Mouse (Mus musculus) forebrain, postnatal 0 days (tissue): ENCODE data around the gene Card11. TPM values are rescaled to one million over a fixed set of nuclear protein-coding genes. Genes with fewer than 3 reads are reported as not detected.

ENCODE experiments used
- ATAC-seq: fragments of 200-750 bp; cut with Nextera tagmentation; 2 replicates; pipeline ENCODE4 v1.8.0; 2017; ENCODE audit warnings: mild to moderate bottlenecking, moderate library complexity
- DNase-seq: peaks from one replicate; pipeline ENCODE4 v3.0.0-alpha.2; 2015
- H3K27ac ChIP-seq: fragments of 300-500 bp; sonication (generic); 2 replicates; pipeline ENCODE4 v1.5.1; 2014; ENCODE audit warnings: low read depth, mild to moderate bottlenecking, antibody characterized with exemption, low read length, moderate library complexity, mixed read lengths
- H3K27me3 ChIP-seq: fragments of 300-500 bp; sonication (generic); 2 replicates; pipeline ENCODE4 v1.6.1; 2014; ENCODE audit warnings: mild to moderate bottlenecking, low read length, mixed read lengths; ENCODE audit not compliant: insufficient read depth
- H3K36me3 ChIP-seq: fragments of 300-500 bp; sonication (generic); 2 replicates; pipeline ENCODE4 v1.6.1; 2014; ENCODE audit warnings: mild to moderate bottlenecking, moderate library complexity; ENCODE audit not compliant: insufficient read depth
- H3K4me1 ChIP-seq: fragments of 300-500 bp; sonication (generic); 2 replicates; pipeline ENCODE4 v1.6.1; 2014; ENCODE audit warnings: antibody characterized with exemption; ENCODE audit not compliant: insufficient read depth
- H3K4me2 ChIP-seq: fragments of 300-500 bp; sonication (generic); 2 replicates; pipeline ENCODE4 v1.6.1; 2014; ENCODE audit warnings: low read depth, mild to moderate bottlenecking, moderate library complexity
- H3K4me3 ChIP-seq: fragments of 300-500 bp; sonication (generic); 2 replicates; pipeline ENCODE4 v1.5.1; 2014; ENCODE audit warnings: low read depth, low read length, mixed read lengths
- H3K9ac ChIP-seq: fragments of 300-500 bp; sonication (generic); 2 replicates; pipeline ENCODE4 v1.6.1; 2014; ENCODE audit warnings: mild to moderate bottlenecking
- H3K9me3 ChIP-seq: fragments of 300-500 bp; sonication (generic); 2 replicates; pipeline ENCODE4 v1.6.1; 2016; ENCODE audit warnings: low read length
- CTCF ChIP-seq: sonication (generic); IDR thresholded peaks from 2 replicates; pipeline ENCODE4 v1.5.1; 2016; ENCODE audit warnings: antibody characterized with exemption, control low read depth, low read depth
- WGBS: fragments of 180-500 bp; shearing (Covaris S2); extraction: QIAGEN DNeasy Blood & Tissue Kit; methylation state at CpG from one replicate; pipeline ENCODE4 v1.1.7; 2014; 5-methylcytosine and 5-hydroxymethylcytosine counted together
- polyA plus RNA-seq: library from polyadenylated mRNA; unstranded; fragments of >200 nt; fragmentation: Nextera tagmentation; extraction: Ambion mirVana; gene quantifications from 2 replicates; pipeline ENCODE4 v1.2.1, GENCODE M21; 2015
- total RNA-seq: library from RNA; depleted of rRNA; stranded (reverse); fragments of >200 nt; gene quantifications from 2 replicates; pipeline ENCODE4 v1.2.3, GENCODE M21; 2014

Gene Card11
- total and polyA plus RNA-seq, 2 experiments from 2014 or later = not detected

DNA sequence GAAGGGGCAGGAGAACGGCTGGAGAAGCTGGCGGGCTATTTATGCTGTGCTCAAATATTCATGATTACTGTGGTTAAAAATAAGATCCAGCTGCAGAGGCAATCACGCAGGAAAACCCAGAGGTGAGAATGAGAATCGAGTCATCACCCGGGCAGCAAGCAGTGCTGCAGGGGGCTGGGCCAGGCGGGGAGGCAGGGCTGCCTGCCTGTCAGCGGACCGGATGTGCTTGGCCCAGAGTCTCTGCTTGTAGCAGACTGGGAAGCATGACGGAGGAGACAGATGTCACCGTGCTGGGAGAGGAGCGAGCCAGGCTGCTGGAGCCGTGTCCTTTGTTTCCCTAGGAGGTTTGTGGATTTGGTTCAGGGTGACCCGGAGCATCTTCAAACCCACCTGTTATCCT, 115.4 kb downstream of the Card11 start:
- Histone ChIP-seq H3K9ac (no peak overlapping the region), H3K4me3 (no peak overlapping the region), H3K27me3 (no peaks in the 10 kb centered on the region), H3K4me2 (no peak overlapping the region), H3K27ac (no peak overlapping the region), H3K9me3 (no peaks in the 10 kb centered on the region), H3K4me1 (no peaks in the 10 kb centered on the region), H3K36me3 (no peaks in the 10 kb centered on the region)
- DNase-seq (peak; percentile 39), ATAC-seq (peak; percentile 62)
- no peak for TF ChIP-seq CTCF
- WGBS = 50% methylated on average over 13 of the region's 13 CpGs

DNA sequence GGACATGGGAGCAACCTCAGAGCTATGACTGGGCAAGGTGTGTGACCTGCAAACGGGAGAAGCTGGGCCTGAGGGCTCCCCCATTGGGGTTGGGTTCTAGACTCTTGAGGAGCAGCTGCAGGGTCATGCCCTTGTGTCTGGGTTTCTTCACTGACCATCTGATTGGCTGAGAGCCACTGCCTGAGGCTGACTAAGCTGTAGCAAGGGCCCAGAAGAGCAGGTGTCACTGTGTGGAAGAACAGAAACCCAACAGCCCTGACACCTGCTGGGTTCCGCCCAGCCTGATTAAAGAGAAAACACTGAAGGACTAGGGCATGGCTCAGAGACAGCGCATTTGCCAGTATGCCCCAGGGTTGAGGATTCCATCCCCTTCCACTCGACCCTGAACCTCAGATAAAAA, 118.0 kb downstream of the Card11 start:
- Histone ChIP-seq H3K4me1 (no peaks in the 10 kb centered on the region), H3K9me3 (no peaks in the 10 kb centered on the region), H3K4me2 (no peak overlapping the region), H3K4me3 (no peak overlapping the region), H3K9ac (no peak overlapping the region), H3K36me3 (no peaks in the 10 kb centered on the region), H3K27me3 (no peaks in the 10 kb centered on the region), H3K27ac (no peak overlapping the region)
- no peak for TF ChIP-seq CTCF
- ATAC-seq (no peak), DNase-seq (no peak)
- 82% methylated on average over 4 of the region's 4 CpGs for WGBS

DNA sequence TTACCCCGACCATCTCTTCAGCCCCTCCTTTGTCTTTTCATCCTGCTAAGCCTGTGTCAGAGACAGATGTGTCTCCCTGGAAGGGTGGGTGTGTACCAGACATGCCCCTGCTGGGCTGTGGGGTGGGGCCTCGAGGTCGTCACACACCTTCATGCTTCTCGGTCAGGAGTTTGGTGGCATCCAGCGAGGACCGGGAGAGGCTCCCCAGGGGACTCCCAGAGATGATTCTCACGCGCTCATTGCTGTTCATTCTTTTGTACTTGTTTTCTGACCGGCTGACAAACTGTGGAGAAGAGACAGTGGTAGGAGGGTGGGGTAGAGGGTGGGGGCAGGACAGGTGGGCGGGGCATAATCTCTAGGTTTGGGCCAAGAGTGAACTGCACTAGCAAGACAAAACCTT, 120.2 kb downstream of the Card11 start:
- H3K4me1 ChIP-seq = no peaks in the 10 kb centered on the region
- H3K9me3 ChIP-seq = no peaks in the 10 kb centered on the region
- ATAC-seq (no peak), DNase-seq (no peak)
- no peak overlapping the region for H3K4me3 ChIP-seq
- no peaks in the 10 kb centered on the region for H3K36me3 ChIP-seq
- no peak overlapping the region for H3K9ac ChIP-seq
- no peak for TF ChIP-seq CTCF
- WGBS = 57% methylated on average over 10 of the region's 10 CpGs
- H3K27ac ChIP-seq = no peak overlapping the region
- no peaks in the 10 kb centered on the region for H3K27me3 ChIP-seq
- H3K4me2 ChIP-seq = no peak overlapping the region

DNA sequence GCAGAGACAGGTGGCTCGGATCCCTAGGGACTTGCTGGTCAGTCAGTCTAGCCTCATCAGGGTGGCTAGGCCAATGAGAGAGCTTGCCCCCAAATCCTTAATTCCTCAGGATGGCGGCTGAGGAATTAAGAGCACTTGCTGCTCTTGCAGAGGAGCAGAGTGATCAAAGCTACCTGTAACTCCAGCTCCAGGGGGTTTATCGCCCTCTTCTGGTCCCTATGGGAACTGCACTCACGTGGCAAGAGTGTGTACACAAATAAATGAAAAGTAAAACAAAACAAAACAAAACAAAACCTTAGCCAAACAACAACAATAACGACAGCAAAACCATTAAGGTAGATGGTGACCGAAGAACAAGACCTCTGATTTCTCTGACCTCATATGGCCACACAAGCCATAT, 121.7 kb downstream of the Card11 start:
- no peak for ATAC-seq
- no peak overlapping the region for H3K4me2 ChIP-seq
- H3K9ac ChIP-seq = no peak overlapping the region

DNA sequence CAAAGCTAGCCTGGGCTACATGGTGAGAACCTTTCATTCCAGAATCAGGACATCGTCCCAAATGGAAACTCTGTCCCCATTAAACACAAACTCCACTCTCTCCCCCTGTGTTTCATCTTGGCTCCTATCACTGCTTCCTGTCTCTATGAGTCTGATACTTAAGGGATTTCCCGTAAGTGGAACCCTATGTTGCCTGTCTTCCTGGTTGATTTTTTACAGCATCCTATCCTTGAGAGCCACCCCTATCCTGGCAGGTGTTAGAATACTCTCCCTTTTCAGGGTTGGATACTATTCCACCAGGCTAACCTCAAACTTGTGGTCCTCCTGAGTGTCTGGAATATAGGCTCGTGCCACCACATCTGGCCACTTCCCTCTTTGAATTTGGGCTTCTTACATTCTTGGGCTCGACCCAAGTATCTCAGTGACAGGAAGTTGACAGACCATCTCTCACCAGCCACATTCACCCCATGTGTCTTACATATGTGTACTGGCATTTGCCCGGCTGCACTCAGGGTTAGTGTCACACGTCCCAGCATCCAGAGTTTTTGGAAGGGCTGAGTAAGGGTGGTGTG, 126.6 kb downstream of the Card11 start:
- Histone ChIP-seq H3K9ac (no peak overlapping the region), H3K27me3 (peaks cover 10% of the 10 kb centered on the region; the same call in 1 of the 2 replicates), H3K4me3 (no peak overlapping the region), H3K4me1 (no peaks in the 10 kb centered on the region), H3K36me3 (no peaks in the 10 kb centered on the region), H3K9me3 (no peaks in the 10 kb centered on the region), H3K27ac (no peak overlapping the region), H3K4me2 (no peak overlapping the region)
- ATAC-seq = no peak
- no peak for TF ChIP-seq CTCF
- 82% methylated on average over 6 of the region's 6 CpGs for WGBS
- DNase-seq = no peak

More for the DNA sequence above, 121.7 kb downstream of the Card11 start:
- no peaks in the 10 kb centered on the region for H3K4me1 ChIP-seq
- DNase-seq = no peak
- no peak overlapping the region for H3K27ac ChIP-seq
- WGBS = 70% methylated on average over 6 of the region's 6 CpGs
- H3K4me3 ChIP-seq = no peak overlapping the region
- no peaks in the 10 kb centered on the region; the same call in 1 of the 2 replicates for H3K27me3 ChIP-seq
- H3K36me3 ChIP-seq = no peaks in the 10 kb centered on the region
- no peaks in the 10 kb centered on the region for H3K9me3 ChIP-seq
- TF ChIP-seq CTCF = peak; percentile 31

DNA sequence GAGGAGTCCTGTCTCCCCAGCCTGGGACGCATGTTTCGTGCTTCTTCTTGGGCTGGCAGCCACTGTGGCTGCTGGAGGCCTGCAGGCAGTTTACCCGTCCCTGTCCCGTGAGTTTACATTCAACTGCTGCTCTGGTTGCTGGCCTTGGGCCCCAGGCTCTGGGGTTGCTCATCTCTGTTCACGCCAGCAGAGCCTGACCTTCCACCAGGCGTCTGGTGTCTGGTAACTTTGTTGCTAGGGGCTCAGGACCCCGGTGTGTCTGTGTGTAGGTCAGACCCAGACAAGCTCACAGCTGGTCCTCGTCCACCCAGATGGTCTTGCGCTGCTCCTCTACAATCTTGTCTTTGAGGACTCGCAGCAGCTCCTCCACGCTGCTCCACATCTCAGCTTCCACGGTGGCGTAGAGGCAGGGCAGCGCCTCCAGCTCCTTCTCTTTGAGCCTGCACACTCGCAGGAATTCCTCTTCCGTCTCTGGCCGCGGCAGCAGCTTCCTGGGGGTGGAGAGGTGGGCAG, 127.3 kb downstream of the Card11 start:
- no peak overlapping the region for H3K4me2 ChIP-seq
- H3K9me3 ChIP-seq = no peaks in the 10 kb centered on the region
- ATAC-seq = peak; percentile 8; the same call in 1 of the 2 replicates
- no peak for TF ChIP-seq CTCF
- H3K36me3 ChIP-seq = no peaks in the 10 kb centered on the region
- peaks cover 10% of the 10 kb centered on the region; the same call in 1 of the 2 replicates for H3K27me3 ChIP-seq
- H3K4me1 ChIP-seq = no peaks in the 10 kb centered on the region
- no peak overlapping the region for H3K4me3 ChIP-seq
- no peak overlapping the region for H3K9ac ChIP-seq
- no peak for DNase-seq
- no peak overlapping the region for H3K27ac ChIP-seq
- WGBS = 32% methylated on average over 18 of the region's 18 CpGs

DNA sequence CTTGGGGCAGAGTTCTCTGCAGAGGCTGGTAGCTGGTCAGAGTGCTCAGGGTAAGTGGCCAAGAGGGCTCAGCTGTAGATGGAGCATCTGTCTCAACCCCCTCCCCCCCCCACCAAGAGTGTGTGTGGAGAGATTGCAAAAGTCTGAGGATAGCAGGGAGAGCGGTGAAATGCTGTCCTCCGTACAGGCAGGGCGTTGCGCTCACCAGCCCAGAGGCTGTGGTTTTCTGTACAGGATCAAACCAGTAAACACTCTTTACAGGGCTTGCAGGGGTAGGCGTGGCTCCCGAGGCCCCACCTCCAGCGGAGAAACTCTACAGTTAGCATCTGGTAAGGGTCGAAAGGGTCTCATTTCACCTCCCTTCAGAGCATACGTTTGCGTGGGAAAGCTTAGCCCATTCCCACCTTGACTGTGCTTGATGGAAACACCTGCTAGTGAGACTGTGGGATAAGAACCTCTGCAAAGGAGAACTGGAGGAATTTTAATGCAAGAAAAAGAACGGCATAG, 127.8 kb downstream of the Card11 start:
- Histone ChIP-seq H3K27me3 (peaks cover 10% of the 10 kb centered on the region; the same call in 1 of the 2 replicates), H3K27ac (no peak overlapping the region), H3K4me1 (no peaks in the 10 kb centered on the region), H3K9me3 (no peaks in the 10 kb centered on the region), H3K9ac (no peak overlapping the region), H3K4me3 (no peak overlapping the region), H3K4me2 (no peak overlapping the region), H3K36me3 (no peaks in the 10 kb centered on the region)
- TF ChIP-seq CTCF = no peak
- DNase-seq = no peak
- no peak for ATAC-seq
- WGBS = 23% methylated on average over 11 of the region's 11 CpGs
